Mouse (Mus musculus) gastrocnemius, adult 2 months (tissue): Measurements from ENCODE around the gene Gm17019. TPM values are rescaled to one million over a fixed set of nuclear protein-coding genes. Genes with fewer than 3 reads are reported as not detected.
"Not testable (repeated sequence)": the region's sequence is repeated elsewhere in the genome, so short reads cannot be mapped to it uniquely, and the experiment has no call there.

Experiments
- DNase-seq: peaks from one replicate; pipeline ENCODE4 v3.0.0; 2022
- H3K27ac ChIP-seq: fragments of 200-600 bp; 2 replicates; pipeline ENCODE4 v1.8.1; 2022; ENCODE audit warnings: mild to moderate bottlenecking
- H3K4me3 ChIP-seq: fragments of 200-600 bp; 2 replicates; pipeline ENCODE4 v1.8.1; 2022; ENCODE audit warnings: mild to moderate bottlenecking, moderate library complexity
- intact Hi-C: fragments of 180-260 bp; cut with DNase I; formaldehyde crosslinking; loops from one replicate; pipeline ENCODE4 v1.15.1; 2025
- long read RNA-seq, 2 experiments: library from polyadenylated mRNA; stranded (forward); transcript quantifications; one replicate each; pipeline ENCODE4 v2.0.0; 2021
- total RNA-seq, 2 experiments: library from RNA; stranded (reverse); gene quantifications; 2 replicates each; pipeline ENCODE4 v1.2.3; 2021

Gene Gm17019
- total RNA-seq: not detected
- long read RNA-seq, experiment 1: 0 reads
- long read RNA-seq, experiment 2: 0 reads

DNA sequence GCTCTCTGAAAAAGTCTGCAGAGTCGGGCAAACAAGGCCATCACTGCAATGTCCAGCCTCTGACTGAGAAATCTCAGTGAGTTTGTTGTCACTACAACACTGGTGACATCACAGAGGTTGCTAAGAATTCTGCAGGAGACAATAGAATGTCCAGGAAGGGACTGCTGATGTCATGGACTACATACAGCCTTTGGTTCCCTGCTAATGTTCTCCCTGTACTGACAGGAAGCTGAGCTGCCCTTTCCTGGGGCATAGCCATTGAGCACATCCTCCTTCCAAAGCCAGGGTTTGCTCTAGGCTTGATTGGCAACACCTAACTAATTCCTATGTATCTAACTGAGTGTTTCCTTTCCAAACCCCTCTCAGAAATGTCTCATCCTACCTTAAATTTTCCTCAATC lies at the start of gene Gm17019:
TSS of gene Gm17019 (minus strand) at position 101 of the 400 bp plus-strand sequence.
- H3K4me3 ChIP-seq, intact Hi-C loops, DNase-seq, H3K27ac ChIP-seq: not testable (repeated sequence)

DNA sequence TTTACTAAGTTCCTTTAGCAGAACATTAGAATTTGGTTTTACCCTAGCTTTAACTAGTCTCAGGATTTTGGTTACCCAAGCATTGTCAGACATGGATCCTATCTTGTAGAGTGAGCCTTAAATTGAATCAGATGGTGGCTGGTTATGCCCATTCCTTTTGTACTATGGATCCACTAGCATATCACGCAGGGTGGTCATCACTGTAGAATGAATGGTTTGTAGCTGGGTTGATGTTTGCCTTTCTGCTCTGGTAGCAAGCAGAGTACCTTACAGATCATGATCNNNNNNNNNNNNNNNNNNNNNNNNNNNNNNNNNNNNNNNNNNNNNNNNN lies 29.6 kb upstream of the Gm17019 start:
- DNase-seq, H3K27ac ChIP-seq, H3K4me3 ChIP-seq, intact Hi-C loops: not testable (repeated sequence)

DNA sequence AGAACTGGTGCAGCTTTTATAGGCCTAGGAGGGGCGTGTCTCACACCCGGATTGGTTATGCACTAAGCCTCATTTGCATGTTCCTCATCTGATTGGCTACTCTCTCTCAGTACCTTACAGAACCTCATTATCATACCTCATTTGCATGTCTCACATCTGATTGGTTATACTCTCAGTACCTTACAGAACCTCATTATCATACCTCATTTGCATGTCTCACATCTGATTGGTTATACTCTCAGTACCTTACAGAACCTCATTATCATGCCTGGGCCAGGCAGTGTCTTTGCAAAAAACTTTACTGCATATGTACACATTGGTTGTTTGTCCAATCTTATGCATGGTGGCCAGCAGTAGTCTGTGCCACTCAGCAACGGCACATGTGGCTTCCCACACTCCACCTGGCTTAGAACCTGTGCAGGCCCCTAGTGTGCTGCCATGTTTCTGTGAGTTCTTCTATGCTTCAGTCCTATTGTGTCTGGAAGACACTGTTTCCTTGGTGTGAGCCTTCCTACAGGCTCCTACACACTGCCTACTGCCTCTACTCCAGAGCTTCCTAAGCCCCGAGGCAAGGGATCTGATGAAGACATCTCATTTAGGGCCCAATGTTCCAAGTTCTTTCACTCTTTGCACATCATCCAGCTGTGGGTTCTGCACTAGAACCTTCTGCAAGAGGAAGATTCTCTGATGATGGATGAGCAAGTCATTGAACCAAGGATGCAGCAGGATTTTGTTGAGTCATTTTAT lies 29.0 kb upstream of the Gm17019 start:
- H3K27ac ChIP-seq, H3K4me3 ChIP-seq, intact Hi-C loops, DNase-seq: not testable (repeated sequence)

DNA sequence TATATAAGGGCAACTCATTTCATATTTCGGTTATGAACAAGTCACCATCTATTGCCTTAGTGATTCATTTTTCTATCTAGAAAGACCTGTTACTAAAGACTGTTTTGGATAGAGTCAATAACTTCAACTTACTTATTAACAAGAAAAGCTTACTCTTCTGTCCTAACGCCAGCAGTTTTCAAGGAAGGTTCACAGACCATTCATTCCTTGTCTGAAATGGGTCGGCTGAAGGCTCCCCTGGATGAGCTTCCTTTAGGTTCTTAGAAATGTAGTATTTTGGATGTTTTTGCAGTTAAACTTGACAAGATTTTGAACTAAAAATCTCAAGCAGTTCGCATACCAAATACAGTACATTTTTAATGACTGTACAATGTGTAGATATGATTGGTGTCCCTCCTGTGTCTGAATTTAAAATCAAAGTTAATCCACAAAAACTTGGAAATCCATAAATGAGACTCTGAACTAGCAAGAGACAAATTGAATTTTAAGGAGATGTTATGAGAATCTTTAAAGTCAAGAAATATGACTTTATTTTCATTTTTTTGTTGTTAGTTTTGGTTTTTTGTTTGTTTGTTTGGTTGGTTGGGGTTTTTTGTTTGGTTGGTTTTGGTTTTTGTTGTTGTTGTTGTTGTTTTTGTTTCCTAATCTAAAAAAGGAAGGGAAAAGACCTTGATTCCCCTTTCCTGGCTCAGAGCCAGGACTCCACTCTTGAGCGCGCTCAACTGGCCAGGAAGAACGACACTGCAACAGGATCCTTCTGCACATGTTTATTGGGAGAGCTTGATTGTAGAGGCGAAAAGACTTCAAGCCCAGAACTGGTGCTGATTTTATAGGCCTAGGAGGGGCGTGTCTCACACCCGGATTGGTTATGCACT lies 21.6 kb upstream of the Gm17019 start:
- DNase-seq, intact Hi-C loops, H3K27ac ChIP-seq, H3K4me3 ChIP-seq: not testable (repeated sequence)

GRCm38 (mm10) chr5:15053606-15053962 lies 20.8 kb upstream of the Gm17019 start:
- H3K27ac ChIP-seq, intact Hi-C loops, H3K4me3 ChIP-seq, DNase-seq: not testable (repeated sequence)

GRCm38 (mm10) chr5:15052945-15053605 lies 20.3 kb upstream of the Gm17019 start:
- DNase-seq, H3K27ac ChIP-seq, H3K4me3 ChIP-seq, intact Hi-C loops: not testable (repeated sequence)

- DNase-seq, intact Hi-C loops, H3K27ac ChIP-seq, H3K4me3 ChIP-seq: not testable (repeated sequence)
These were observed 18.0 kb upstream of the Gm17019 start for GRCm38 (mm10) chr5:15050807-15051206.

- H3K4me3 ChIP-seq, DNase-seq, intact Hi-C loops, H3K27ac ChIP-seq: not testable (repeated sequence)
These were observed 12.3 kb upstream of the Gm17019 start for GRCm38 (mm10) chr5:15044830-15045767.

GRCm38 (mm10) chr5:15040784-15041183 lies 8.0 kb upstream of the Gm17019 start:
- intact Hi-C loops, DNase-seq: not testable (repeated sequence)

GRCm38 (mm10) chr5:15039984-15040383 lies 7.2 kb upstream of the Gm17019 start:
- H3K27ac ChIP-seq, intact Hi-C loops, H3K4me3 ChIP-seq, DNase-seq: not testable (repeated sequence)

More at GRCm38 (mm10) chr5:15040784-15041183, 8.0 kb upstream of the Gm17019 start:
- H3K27ac ChIP-seq, H3K4me3 ChIP-seq: not testable (repeated sequence)

- H3K27ac ChIP-seq, intact Hi-C loops, DNase-seq, H3K4me3 ChIP-seq: not testable (repeated sequence)
These were observed 8.5 kb downstream of the Gm17019 start for GRCm38 (mm10) chr5:15024316-15024715.

DNA sequence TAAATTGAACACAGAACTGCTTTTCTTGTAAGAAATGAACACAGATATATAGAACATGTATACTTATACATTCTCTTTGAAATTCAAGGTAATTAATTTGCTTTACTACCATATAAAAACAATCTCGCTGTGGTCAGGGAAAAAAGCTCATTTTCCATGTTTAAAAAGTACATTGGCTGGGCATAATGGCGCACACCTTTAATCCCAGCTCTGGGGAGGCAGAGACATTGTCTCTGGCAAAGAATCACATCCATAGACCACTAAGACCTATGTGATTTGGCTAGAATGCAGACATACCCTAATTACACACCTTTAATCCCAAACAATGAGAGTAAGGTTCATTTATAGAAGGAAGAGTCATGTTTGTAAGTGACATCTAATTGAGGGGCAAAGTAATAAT lies 12.7 kb downstream of the Gm17019 start:
- H3K27ac ChIP-seq, intact Hi-C loops, H3K4me3 ChIP-seq, DNase-seq: not testable (repeated sequence)

GRCm38 (mm10) chr5:15010639-15011582 lies 21.9 kb downstream of the Gm17019 start:
- H3K4me3 ChIP-seq, intact Hi-C loops, DNase-seq, H3K27ac ChIP-seq: not testable (repeated sequence)

DNA sequence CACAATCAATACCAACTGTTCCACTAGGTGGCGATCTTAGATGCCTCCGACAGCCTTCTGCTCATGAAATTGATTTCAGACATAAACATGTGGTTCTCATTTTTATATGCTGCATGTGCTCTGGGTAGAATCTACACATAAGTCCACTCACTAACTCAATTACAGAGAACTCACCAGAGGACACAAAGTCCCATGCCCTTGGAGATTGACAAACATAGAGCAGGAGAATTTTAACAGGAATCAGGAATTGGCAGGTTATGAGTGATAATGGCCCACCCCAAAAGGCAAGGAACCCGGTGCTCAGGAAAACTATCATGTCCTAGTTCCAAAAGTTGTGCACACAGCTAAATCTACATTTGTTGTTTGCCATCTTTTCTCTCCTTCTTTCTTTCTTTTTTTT lies 25.9 kb downstream of the Gm17019 start:
- DNase-seq, H3K4me3 ChIP-seq, intact Hi-C loops, H3K27ac ChIP-seq: not testable (repeated sequence)

DNA sequence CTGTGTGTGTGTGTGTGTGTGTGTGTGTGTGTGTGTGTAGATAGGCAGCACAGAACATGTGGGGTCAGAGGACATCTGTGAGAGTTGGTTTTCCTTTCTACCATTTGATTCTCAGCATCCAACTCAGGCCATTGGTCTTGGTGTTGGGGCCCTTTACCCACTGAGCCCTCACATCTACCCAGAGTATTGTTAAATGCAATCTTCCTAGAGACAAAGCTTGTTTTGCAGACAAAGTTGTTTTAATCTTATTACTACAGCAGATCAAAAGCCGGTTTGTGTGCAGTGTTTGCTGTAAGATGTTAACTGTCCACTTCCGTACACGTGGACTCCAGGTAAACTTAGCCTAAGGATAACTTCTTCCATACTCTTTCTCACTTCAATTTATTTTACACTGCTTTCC lies 26.5 kb downstream of the Gm17019 start:
- intact Hi-C loops, DNase-seq: not testable (repeated sequence)

DNA sequence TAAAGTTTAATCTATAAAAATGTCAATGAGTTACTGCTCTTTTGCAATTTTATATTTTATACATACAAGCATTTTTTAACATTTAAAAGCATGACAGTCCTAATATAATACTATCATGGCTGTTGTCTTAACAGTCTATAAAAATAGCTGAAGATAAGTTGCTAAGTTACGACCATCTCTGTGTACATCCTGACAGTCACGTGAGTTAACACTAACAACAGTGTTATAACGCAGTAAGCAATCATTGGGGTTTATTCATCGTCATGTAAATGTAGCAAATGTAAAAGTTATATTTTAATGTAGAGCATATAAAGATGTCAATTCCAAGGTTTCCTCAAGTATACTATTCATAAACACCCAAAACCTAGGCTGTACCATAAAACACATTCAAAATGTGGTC lies 27.2 kb downstream of the Gm17019 start:
- H3K4me3 ChIP-seq, H3K27ac ChIP-seq, DNase-seq, intact Hi-C loops: not testable (repeated sequence)

More for the DNA sequence above, 26.5 kb downstream of the Gm17019 start:
- not testable (repeated sequence) for H3K27ac ChIP-seq, H3K4me3 ChIP-seq
